Mouse (Mus musculus) heart, adult 11 months (tissue): Measurements from ENCODE around the gene Olfr221.

Experiments
- DNase-seq: peaks from one replicate; pipeline ENCODE4 v3.0.0; 2022

The Olfr221 gene

DNA sequence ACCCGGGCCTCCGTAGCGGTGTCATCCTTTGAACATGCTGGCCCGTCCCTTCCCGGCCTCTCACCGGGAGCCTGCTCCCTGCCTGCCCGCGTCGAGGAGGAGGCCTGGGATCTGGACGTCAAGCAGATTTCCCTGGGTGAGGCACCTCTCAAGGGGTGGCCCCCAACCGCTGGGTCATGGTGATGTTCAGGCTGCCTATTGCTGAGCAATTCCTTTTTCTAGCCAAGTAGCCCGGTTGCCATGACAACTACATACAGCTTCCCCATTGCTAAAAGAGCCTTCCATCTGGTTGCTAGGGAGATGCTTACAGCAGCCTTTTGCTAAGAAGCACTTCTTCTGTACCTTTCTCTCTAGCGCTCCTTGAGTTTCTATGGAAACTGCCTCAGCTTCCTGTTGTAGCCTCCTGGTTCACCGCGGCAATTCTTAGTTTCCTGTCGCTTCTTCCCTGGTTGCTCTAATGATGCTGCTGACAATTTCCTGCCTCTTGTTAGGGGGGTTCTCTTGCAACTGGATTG lies 38.2 kb downstream of the Olfr221 start:
- DNase-seq = peak; percentile 93

- peak; percentile 89 for DNase-seq
These were observed 44.8 kb downstream of the Olfr221 start for GRCm38 (mm10) chr14:51997483-51997882.

DNA sequence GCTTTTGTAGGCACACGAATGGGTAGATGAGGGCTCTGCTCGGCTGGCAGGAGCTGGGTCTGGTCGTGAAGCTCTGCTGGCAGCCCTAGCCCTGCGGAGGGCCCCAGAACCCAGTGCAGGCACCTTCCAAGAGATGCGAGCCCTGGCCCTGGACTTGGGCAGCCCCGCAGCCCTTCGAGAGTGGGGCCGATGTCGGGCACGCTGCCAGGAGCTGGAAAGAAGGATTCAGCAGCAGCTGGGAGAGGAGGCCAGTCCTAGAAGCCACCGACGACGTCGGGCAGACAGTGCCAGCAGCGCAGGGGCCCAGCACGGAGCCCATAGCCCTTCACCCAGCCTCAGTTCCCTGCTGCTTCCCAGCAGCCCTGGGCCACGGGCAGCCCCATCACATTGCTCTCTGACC lies 45.4 kb downstream of the Olfr221 start:
- peak; percentile 89 for DNase-seq

DNA sequence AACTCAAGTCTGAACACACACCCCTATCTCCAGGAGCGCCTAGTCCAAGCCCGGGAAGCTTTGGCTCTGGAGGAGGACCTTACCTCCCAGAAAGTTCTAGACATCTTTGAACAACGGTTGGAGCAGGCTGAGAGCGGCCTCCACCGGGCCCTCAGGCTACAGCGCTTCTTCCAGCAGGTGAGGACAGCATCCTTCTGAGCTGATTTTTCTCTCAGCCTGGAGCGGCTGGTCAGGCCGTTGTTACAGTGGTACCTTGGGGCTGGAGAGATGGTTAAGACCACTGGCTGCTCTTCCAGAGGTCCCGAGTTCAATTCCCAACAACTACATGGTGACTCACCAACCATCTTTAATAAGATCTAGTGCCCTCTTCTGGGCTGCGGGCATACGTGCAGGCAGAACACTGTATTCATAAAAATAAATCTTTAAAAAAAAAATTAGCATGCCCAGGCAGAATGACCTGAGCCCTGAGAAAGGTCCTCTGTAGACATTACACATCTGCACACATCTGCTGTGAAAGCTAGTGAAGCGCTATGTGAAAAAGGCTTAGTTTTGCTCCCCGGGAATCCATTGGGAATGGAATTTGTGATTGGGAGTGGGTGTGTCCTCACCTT lies 45.9 kb downstream of the Olfr221 start:
- DNase-seq = peak; percentile 91

DNA sequence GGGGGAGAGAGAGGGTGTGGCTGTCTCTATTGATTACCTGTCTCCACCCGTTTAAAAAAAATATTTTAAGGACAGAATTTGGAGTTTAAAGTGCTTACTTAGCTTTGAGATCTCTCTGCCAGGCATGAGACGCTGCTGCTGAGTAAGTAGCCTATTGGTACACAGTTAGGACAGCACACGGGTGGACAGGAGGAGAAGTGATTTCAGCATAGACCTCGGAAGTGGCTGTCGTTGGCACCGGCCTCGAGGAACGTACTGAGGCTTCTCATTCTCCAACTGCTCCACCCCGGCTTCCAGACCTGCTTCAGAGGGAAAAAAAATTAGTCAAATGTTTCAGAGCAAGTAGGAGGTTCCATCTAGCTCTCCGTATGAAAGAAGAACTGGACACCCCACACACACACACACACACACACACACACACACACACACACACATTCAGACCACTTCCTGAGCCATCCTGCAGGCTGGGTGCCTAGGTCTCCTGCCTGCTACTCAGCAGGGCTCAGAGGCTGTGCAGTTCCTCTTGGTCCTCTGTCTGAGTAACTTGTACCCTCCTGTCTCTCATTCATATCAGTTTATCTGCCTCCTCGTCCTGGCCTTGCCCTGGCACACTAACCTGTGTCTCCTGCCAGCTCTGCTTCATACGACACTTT lies 46.9 kb downstream of the Olfr221 start:
- DNase-seq = no peak

GRCm38 (mm10) chr14:51994453-51994852 lies 47.8 kb downstream of the Olfr221 start:
- no peak for DNase-seq

- DNase-seq = peak; percentile 95
These were observed 52.7 kb downstream of the Olfr221 start for GRCm38 (mm10) chr14:51989461-51989970.

GRCm38 (mm10) chr14:51988731-51989130 lies 53.5 kb downstream of the Olfr221 start:
- peak; percentile 91 for DNase-seq

GRCm38 (mm10) chr14:51987177-51987576 lies 55.1 kb downstream of the Olfr221 start:
- peak; percentile 91 for DNase-seq

DNA sequence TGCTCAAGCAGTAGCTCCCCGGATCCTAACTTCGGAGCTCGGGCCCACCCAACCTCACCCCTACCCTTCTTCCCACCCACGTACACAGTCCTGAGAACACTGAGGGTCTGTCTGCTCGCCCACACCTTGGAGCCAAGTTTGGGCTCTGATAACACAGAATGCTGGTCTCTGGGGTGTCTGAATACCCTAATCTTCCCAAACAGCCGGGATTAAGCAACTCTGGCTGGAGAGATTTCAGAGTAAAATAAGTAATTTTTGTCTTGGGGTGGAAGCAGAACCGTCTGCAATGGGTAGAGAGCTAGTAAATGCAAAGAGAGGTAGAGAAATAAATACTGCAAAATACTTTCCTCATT lies 56.1 kb downstream of the Olfr221 start:
- DNase-seq = no peak

DNA sequence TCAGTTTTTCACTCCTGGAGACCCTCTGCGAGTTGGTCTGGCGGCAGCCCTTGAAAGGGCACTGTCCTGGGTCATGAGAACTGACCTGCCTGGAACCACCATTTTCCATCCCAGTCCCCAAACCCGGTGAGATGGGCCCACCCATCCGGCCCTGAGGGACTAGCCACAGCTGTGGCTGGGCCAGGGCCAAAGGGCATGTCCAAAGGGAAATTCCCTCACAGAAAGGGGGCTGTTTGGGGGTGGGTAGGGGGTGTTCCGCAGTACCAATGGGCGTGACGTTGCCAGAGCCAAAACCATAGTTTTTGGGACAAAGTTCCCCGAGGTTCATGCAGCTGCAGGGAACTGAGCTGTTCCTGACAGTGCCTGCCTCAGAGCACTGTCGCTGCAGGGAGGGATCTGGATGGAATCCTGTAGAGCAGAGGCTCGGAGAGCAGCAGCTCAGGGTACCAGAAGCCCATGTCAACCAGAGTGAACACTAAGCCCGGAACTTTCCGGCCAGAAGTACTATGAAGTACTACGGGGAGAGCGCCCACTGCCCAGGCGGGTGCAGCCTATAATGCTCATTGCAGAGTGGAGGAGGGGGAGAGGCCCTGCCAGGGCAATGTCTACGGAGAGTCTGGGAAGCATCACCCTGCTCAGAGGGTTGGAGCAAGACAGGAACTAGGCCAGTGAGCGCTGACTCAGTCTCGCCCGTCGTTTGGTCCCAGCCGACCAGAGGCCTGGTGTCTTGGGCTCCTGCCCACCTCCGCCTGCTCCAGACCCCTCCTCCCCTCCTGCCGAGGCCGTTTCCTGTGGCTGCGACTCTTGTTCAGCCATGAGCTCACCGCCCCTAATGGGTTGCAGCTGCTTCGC lies 56.7 kb downstream of the Olfr221 start:
- DNase-seq = peak; percentile 99

DNA sequence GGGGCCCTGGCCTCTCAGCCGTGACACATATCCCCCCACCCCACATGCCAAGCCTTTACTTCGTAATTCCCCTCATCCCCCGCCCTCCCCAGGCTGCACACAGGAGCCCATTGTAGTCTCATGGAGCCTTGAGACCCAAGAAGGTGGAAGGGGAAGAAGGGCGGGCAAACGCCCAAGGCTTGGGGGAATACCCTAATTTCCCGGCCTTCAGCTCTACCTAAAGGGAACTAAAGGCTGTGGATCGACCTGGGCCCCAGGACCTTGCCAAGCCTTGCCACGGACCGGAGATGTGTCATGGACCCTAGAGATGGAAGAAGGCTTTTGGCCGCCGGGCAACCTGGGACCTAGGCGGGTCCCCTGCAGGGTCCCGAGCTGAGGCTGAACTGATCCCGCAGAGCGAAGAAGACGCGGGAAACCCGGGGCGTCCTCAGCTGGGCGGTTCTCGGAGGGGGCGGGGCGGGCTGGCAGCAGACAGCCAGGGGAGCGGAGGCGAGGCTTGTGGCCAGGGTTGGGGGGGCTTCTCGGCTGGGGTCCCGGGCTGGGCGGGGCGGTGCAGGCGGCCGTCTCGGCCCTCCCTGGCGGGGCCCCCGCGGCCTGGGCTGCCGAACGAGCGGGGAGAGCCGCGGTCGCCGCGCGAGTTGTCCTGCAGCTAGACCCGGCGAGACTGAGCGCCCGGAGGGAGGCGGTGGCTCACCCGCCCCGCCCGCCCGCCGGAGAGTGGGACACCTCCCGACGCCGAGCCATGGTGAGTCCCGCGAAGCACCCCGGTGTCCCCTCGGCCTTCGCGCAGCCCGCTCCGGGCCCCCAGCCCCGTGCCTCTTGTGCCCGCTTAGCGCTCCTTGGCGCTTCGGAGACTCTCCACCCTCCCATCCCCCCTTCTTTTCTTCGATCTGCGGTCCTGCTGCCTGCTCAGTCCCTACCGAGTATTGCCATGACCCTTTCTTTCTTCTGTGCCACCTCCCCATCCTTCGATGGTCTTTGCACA lies 57.7 kb downstream of the Olfr221 start, which contains the start of gene Arhgef40:
Gene Arhgef40 (plus strand): TSS at position 473 of the 985 bp plus-strand sequence.
- DNase-seq = peak; percentile 99
